Mouse (Mus musculus): ENCODE measurements around the gene Wdr61. TPM values are rescaled to one million over a fixed set of nuclear protein-coding genes. Genes with fewer than 3 reads are reported as not detected.

Gene Wdr61
- total RNA-seq (2015; ENCODE audit: low replicate concordance) (28.5 and 44.3 TPM in 2 replicates), total RNA-seq (2017; ENCODE audit: low replicate concordance) (23.5 and 35.9 TPM in 2 replicates)

- peak; percentile 95 for ATAC-seq (replicated peaks; ENCODE audit: low FRiP score, poor library complexity, severe bottlenecking)
Measured at GRCm38 (mm10) chr9:54733921-54734638, at the start of gene Wdr61. Gene Wdr61, minus strand, starts transcription at chr9:54734519.

- ATAC-seq (replicated peaks; ENCODE audit: low FRiP score, poor library complexity, severe bottlenecking) = no peak
Measured at GRCm38 (mm10) chr9:54784003-54784402, 49.7 kb upstream of the Wdr61 start.

- no peak for ATAC-seq (replicated peaks; ENCODE audit: low FRiP score, poor library complexity, severe bottlenecking)
Measured at GRCm38 (mm10) chr9:54782504-54782903, 48.2 kb upstream of the Wdr61 start.

- ATAC-seq (replicated peaks; ENCODE audit: low FRiP score, poor library complexity, severe bottlenecking) = no peak
Measured at GRCm38 (mm10) chr9:54779280-54779679, 45.0 kb upstream of the Wdr61 start.

GRCm38 (mm10) chr9:54776451-54776982, 42.2 kb upstream of the Wdr61 start:
- ATAC-seq (replicated peaks; ENCODE audit: low FRiP score, poor library complexity, severe bottlenecking) = no peak

- no peak for ATAC-seq (replicated peaks; ENCODE audit: low FRiP score, poor library complexity, severe bottlenecking)
Measured at GRCm38 (mm10) chr9:54770140-54770780, 35.9 kb upstream of the Wdr61 start.

- ATAC-seq (replicated peaks; ENCODE audit: low FRiP score, poor library complexity, severe bottlenecking) = no peak
Measured at GRCm38 (mm10) chr9:54765336-54766085, 31.2 kb upstream of the Wdr61 start.

GRCm38 (mm10) chr9:54764561-54765217, 30.4 kb upstream of the Wdr61 start, which contains the start of gene Crabp1:
Gene Crabp1, plus strand, starts transcription at chr9:54764748.
- no peak for ATAC-seq (replicated peaks; ENCODE audit: low FRiP score, poor library complexity, severe bottlenecking)

GRCm38 (mm10) chr9:54764091-54764490, 29.8 kb upstream of the Wdr61 start:
- ATAC-seq (replicated peaks; ENCODE audit: low FRiP score, poor library complexity, severe bottlenecking) = no peak

GRCm38 (mm10) chr9:54759592-54759991, 25.3 kb upstream of the Wdr61 start:
- no peak for ATAC-seq (replicated peaks; ENCODE audit: low FRiP score, poor library complexity, severe bottlenecking)

- no peak for ATAC-seq (replicated peaks; ENCODE audit: low FRiP score, poor library complexity, severe bottlenecking)
Measured at GRCm38 (mm10) chr9:54752944-54753295, 18.6 kb upstream of the Wdr61 start.

GRCm38 (mm10) chr9:54752201-54752943, 18.1 kb upstream of the Wdr61 start:
- ATAC-seq (replicated peaks; ENCODE audit: low FRiP score, poor library complexity, severe bottlenecking) = no peak

- ATAC-seq (replicated peaks; ENCODE audit: low FRiP score, poor library complexity, severe bottlenecking) = no peak
Measured at GRCm38 (mm10) chr9:54751684-54752083, 17.4 kb upstream of the Wdr61 start.

GRCm38 (mm10) chr9:54750215-54750981, 16.1 kb upstream of the Wdr61 start:
- no peak for ATAC-seq (replicated peaks; ENCODE audit: low FRiP score, poor library complexity, severe bottlenecking)

- no peak for ATAC-seq (replicated peaks; ENCODE audit: low FRiP score, poor library complexity, severe bottlenecking)
Measured at GRCm38 (mm10) chr9:54745740-54746370, 11.5 kb upstream of the Wdr61 start.

- ATAC-seq (replicated peaks; ENCODE audit: low FRiP score, poor library complexity, severe bottlenecking) = no peak
Measured at GRCm38 (mm10) chr9:54743891-54744290, 9.6 kb upstream of the Wdr61 start.

GRCm38 (mm10) chr9:54738376-54738775, 4.1 kb upstream of the Wdr61 start:
- no peak for ATAC-seq (replicated peaks; ENCODE audit: low FRiP score, poor library complexity, severe bottlenecking)

- peak; percentile 55 for ATAC-seq (replicated peaks; ENCODE audit: low FRiP score, poor library complexity, severe bottlenecking)
Measured at GRCm38 (mm10) chr9:54736284-54736701, 2.0 kb upstream of the Wdr61 start.
